Mouse (Mus musculus) kidney, postnatal 14 days (tissue): ENCODE results near the gene Fam71b.

ENCODE experiments used
- DNase-seq: peaks from one replicate; pipeline ENCODE4 v3.0.0; 2022; ENCODE audit warnings: mixed read lengths

Gene Fam71b

GRCm38 (mm10) chr11:46435363-46435762 is 39.0 kb downstream of the Fam71b start:
- DNase-seq, result no peak

DNA sequence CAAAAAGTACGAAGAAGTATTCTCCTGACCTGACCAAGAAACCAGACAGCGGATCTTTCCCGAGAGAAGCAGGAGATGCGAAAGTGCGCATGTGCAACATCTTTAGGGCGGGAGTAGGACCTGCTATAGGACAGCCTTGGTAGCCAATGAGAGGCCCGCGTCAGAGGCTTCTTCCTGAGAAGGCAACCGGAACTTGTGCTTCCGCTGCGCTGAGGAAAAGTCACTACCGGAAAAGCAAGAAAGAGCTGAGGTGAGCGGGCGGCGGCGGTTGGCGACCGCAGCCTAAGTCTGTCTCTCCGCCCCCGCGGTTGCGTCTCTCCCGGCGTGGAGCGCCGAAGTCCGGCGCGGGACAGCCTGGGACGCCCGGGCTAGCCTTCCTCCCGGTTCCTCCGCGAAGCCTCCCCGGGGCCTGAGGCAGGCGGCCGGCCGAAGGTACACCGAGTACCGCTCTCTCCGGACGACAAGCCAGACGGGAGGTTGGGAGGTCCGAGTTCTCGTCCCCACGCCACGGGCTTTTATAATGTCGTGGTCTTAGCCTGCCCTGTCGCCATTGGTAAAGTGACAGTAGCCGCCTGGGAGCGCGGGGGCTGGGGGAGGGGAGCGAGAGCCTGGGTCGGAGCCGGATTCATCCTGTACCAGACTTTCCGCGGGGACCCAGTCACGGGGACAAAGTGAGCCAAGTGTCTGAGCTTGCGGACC is 40.5 kb downstream of the Fam71b start, which contains the start of gene Med7:
Gene Med7, plus strand, starts transcription at position 166 of the 699 bp plus-strand sequence.
- DNase-seq, result peak; percentile 97

- no peak for DNase-seq
These were observed 41.2 kb downstream of the Fam71b start for GRCm38 (mm10) chr11:46437459-46438000.

- DNase-seq, result no peak
These were observed 42.7 kb downstream of the Fam71b start for GRCm38 (mm10) chr11:46439005-46439543.

- no peak for DNase-seq
These were observed 45.4 kb downstream of the Fam71b start for GRCm38 (mm10) chr11:46441774-46442173.

- no peak for DNase-seq
These were observed 46.8 kb downstream of the Fam71b start for GRCm38 (mm10) chr11:46443152-46443551.

DNA sequence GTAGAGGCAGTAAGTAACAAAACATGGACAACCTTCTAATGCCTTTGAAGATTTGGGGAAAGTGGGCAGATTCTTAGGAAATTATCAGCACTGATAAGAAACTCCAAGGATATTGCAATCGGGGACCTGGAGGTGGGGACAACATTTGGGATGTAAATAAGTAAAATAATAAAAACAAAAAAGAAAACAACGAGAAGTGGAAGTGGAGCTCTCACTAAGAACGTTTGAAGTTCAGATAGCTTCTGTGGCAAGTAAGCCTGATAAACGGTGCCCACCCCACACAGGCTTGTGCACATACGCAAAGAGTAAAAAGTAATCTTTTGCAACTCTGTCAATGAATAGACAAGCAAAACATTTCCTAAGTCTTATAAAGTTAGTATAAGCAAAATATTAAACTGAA is 47.6 kb downstream of the Fam71b start:
- no peak for DNase-seq

GRCm38 (mm10) chr11:46446150-46446549 is 49.8 kb downstream of the Fam71b start:
- no peak for DNase-seq

DNA sequence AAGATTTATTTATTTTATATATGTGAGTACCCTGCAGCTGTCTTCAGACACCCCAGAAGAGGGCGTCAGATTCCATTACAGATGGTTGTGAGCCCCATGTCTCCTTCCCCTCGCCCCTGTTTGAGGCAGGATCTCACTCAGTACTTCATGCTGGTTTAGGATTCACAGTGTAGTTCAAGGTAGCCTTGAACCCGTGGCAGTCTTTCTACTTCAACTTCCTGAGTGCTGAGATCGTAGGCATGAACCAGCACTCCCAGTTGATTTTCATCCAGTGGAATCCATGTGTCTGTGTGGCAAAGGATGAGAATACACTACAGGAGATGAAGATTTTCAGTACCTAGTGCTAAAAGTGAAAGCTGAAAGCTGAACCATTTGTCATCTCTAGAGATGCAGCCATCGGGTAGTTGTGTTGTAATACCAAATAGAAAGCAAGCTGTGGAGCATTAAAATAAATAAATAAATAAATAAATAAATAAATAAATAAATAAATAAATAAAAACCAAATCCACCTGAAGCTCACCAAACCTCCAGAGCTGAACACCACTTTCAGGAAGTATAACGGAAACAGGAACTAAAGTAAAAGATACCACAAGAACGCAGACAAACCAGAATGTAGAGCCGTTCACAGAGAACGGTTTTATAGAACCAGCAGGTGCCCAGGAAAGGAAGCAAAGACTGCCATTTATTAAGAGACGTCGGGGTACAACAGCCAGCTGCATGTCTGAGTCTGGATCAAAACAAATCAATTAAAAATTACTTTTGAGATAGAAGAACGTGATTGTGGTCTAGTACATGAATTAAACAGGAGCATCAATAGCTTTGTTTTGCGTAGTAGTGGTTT is 51.5 kb downstream of the Fam71b start:
- no peak for DNase-seq

GRCm38 (mm10) chr11:46449461-46450080 is 53.2 kb downstream of the Fam71b start:
- no peak for DNase-seq

DNA sequence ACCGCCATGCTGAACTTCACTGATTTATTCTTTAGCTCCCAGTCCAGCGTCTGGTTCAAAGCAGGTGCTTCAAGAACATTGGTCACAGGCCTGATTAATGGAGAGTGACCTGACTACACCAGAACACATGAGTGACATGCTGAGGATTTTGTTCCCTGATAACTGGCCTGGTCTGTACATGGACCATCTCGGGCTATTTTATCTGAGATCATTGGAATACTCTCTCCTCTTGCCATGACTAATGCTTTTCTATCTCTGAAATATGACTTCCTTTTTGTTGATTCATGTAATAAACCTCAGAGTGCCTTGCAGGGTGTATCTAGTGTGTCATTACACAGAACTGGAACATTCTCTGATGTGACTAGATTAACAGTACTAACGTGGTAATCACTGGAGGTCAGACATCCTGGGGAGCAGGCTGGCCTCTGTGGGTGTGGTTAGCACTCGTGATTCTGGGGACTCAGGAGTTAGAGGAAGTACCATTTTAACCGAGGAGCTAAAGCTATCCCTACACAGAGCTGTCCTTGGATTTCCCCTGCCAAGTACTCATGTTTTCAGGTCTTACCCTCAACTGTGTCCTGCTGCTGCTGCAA is 58.2 kb downstream of the Fam71b start, which contains the start of gene Havcr2:
Gene Havcr2, plus strand, starts transcription at position 483 of the 593 bp plus-strand sequence.
- no peak for DNase-seq
